Mouse (Mus musculus) heart, embryonic 13.5 days (tissue): ENCODE measurements around the gene Chd9. TPM values are rescaled to one million over a fixed set of nuclear protein-coding genes. Genes with fewer than 3 reads are reported as not detected.

Source experiments
- ATAC-seq: fragments of 200-750 bp; cut with Nextera tagmentation; 2 replicates; pipeline ENCODE4 v1.8.0; 2017; ENCODE audit warnings: moderate TSS enrichment; ENCODE audit not compliant: insufficient number of reproducible peaks, low FRiP score, low TSS enrichment; ENCODE audit errors: extremely low read depth
- H3K27ac ChIP-seq: fragments of 300-500 bp; sonication (generic); replicated peaks from 2 replicates; pipeline ENCODE4 v1.5.1; 2015; ENCODE audit warnings: moderate library complexity, mild to moderate bottlenecking, inconsistent platforms
- H3K27me3 ChIP-seq: fragments of 300-500 bp; sonication (generic); replicated peaks from 2 replicates; pipeline ENCODE4 v1.6.1; 2015; ENCODE audit warnings: mild to moderate bottlenecking, inconsistent platforms
- H3K36me3 ChIP-seq: fragments of 300-500 bp; sonication (generic); 2 replicates; pipeline ENCODE4 v1.6.1; 2015; ENCODE audit warnings: mild to moderate bottlenecking, inconsistent platforms
- H3K4me1 ChIP-seq: fragments of 300-500 bp; sonication (generic); 2 replicates; pipeline ENCODE4 v1.6.1; 2015; ENCODE audit warnings: inconsistent platforms
- H3K4me2 ChIP-seq: fragments of 300-500 bp; sonication (generic); 2 replicates; pipeline ENCODE4 v1.6.1; 2015; ENCODE audit warnings: inconsistent platforms, mild to moderate bottlenecking, moderate library complexity
- H3K4me3 ChIP-seq: fragments of 300-500 bp; sonication (generic); 2 replicates; pipeline ENCODE4 v1.5.1; 2015; ENCODE audit warnings: moderate library complexity, mild to moderate bottlenecking, inconsistent platforms
- H3K9ac ChIP-seq: fragments of 300-500 bp; sonication (generic); 2 replicates; pipeline ENCODE4 v1.6.1; 2015; ENCODE audit warnings: inconsistent platforms, mild to moderate bottlenecking, moderate library complexity
- H3K9me3 ChIP-seq: fragments of 300-500 bp; sonication (generic); 2 replicates; pipeline ENCODE4 v1.6.1; 2016; ENCODE audit warnings: inconsistent platforms
- WGBS: fragments of 180-500 bp; shearing (Covaris S2); methylation state at CpG from one replicate; pipeline ENCODE4 v1.1.7; 2015; ENCODE audit warnings: mixed read lengths; 5-methylcytosine and 5-hydroxymethylcytosine counted together
- polyA plus RNA-seq: library from polyadenylated mRNA; unstranded; fragments of >200 nt; fragmentation: Nextera tagmentation; extraction: Ambion mirVana; gene quantifications from 2 replicates; pipeline ENCODE4 v1.2.1, GENCODE M21; 2015

Chd9 gene
- polyA plus RNA-seq, 1 experiment from 2014 or later = 42.3 TPM

DNA sequence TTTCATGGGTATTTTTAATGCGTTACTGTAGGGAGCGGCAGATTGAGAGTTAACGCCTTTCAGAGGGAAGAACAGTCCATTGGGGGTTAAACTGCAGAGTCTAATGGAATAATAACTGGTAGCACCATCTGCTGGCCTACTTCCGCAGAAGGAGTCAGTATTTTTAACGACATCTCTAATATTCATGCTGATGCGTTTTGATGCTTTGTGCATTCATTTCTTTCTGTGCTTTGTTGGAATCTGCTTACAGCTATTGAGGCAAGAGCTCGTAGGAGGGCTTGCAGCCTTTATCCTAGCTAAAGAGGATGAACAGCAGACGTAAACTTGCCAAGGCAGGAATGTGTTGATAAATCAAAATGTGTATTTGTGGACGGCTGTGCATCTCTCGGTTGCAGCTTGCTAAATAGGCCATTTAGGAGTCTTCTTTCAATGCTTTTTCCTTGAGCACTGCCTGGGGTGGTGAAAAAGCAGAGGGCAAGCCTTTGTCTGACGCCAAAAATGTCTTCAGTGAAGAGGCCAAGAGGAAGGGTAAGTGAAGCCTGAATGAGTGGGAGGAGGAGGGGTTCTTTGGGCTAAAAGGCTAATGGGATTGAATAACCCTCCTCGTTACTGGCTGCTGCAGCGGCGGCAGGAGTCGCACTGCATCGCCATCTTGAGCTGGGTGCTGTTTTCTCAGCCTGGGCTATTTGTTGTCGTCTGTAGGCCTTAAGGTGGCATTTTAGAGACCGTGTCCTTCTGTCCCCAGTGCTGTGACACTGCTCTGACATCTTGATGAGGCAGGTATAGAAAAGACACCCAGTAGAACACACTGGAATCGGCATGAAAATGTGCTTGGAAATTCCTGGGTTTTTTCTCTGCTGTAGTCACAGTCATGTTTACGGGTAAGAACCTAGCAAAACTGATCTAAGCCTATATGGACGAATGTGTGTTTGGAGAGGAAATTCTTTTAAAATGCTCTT lies 126.9 kb downstream of the Chd9 start:
- Histone ChIP-seq H3K4me2 (peak overlapping the region; percentile 74), H3K4me1 (peaks cover 22% of the 10 kb centered on the region), H3K36me3 (0 out of 2 replicates have a peak, but pooled peaks cover 7% of the 10 kb centered on the region), H3K9me3 (no peaks in the 10 kb centered on the region), H3K27me3 (no peaks in the 10 kb centered on the region), H3K9ac (peak overlapping the region; percentile 88), H3K4me3 (peak overlapping the region; percentile 67), H3K27ac (peak overlapping the region; percentile 97)
- WGBS = 4% methylated on average over 21 of the region's 21 CpGs
- ATAC-seq = peak; percentile 76; the same call in 1 of the 2 replicates

DNA sequence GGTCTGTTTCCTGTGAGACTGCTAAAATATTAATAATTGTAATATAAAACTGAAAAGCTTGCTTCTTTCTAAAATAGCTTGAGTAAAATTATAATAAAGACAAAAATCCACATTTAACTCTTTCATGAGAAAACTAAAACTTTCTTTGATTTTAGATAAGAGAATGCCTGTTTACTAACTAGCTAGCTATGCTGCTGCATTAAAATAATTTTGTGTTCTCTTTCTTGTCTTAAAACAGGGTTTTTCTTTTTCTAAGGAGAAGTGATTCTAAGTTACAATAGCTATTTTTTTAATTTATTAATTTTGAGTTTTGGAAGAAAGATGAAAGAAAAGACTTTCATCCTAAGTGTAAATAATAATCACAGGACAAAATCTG lies 127.6 kb downstream of the Chd9 start:
- peak overlapping the region; percentile 74 for H3K4me2 ChIP-seq
- peak overlapping the region; percentile 88 for H3K9ac ChIP-seq
- peak overlapping the region; percentile 97 for H3K27ac ChIP-seq
- peak overlapping the region; percentile 67 for H3K4me3 ChIP-seq
- no peaks in the 10 kb centered on the region for H3K27me3 ChIP-seq
- no peak for ATAC-seq
- no peaks in the 10 kb centered on the region for H3K9me3 ChIP-seq
- H3K4me1 ChIP-seq = peaks cover 23% of the 10 kb centered on the region
- peaks cover 13% of the 10 kb centered on the region; the same call in 1 of the 2 replicates for H3K36me3 ChIP-seq

- Histone ChIP-seq H3K4me1 (peaks cover 27% of the 10 kb centered on the region), H3K9me3 (no peaks in the 10 kb centered on the region), H3K27me3 (no peaks in the 10 kb centered on the region), H3K4me2 (peak overlapping the region; percentile 70), H3K36me3 (peaks cover 14% of the 10 kb centered on the region; the same call in 1 of the 2 replicates), H3K4me3 (peak overlapping the region; percentile 40), H3K27ac (no peak overlapping the region), H3K9ac (peak overlapping the region; percentile 70)
- 82% methylated on average over 9 of the region's 9 CpGs for WGBS
- no peak for ATAC-seq
Observed at GRCm38 (mm10) chr8:90956390-90956789, 128.2 kb downstream of the Chd9 start.

GRCm38 (mm10) chr8:90957711-90958110 lies 129.6 kb downstream of the Chd9 start:
- no peaks in the 10 kb centered on the region for H3K27me3 ChIP-seq
- no peaks in the 10 kb centered on the region for H3K9me3 ChIP-seq
- H3K4me1 ChIP-seq = peaks cover 30% of the 10 kb centered on the region
- no peak overlapping the region for H3K4me3 ChIP-seq
- ATAC-seq = no peak
- H3K9ac ChIP-seq = no peak overlapping the region
- H3K27ac ChIP-seq = no peak overlapping the region
- peaks cover 14% of the 10 kb centered on the region; the same call in 1 of the 2 replicates for H3K36me3 ChIP-seq
- peak overlapping the region; percentile 70 for H3K4me2 ChIP-seq

- no peak overlapping the region for H3K9ac ChIP-seq
- no peak overlapping the region for H3K4me3 ChIP-seq
- peaks cover 14% of the 10 kb centered on the region; the same call in 1 of the 2 replicates for H3K36me3 ChIP-seq
- 80% methylated on average over 4 of the region's 4 CpGs for WGBS
- ATAC-seq = no peak
- H3K27ac ChIP-seq = no peak overlapping the region
- H3K9me3 ChIP-seq = no peaks in the 10 kb centered on the region
- H3K4me2 ChIP-seq = no peak overlapping the region
- no peaks in the 10 kb centered on the region for H3K27me3 ChIP-seq
- peaks cover 30% of the 10 kb centered on the region for H3K4me1 ChIP-seq
Observed at GRCm38 (mm10) chr8:90959721-90960120, 131.6 kb downstream of the Chd9 start.

DNA sequence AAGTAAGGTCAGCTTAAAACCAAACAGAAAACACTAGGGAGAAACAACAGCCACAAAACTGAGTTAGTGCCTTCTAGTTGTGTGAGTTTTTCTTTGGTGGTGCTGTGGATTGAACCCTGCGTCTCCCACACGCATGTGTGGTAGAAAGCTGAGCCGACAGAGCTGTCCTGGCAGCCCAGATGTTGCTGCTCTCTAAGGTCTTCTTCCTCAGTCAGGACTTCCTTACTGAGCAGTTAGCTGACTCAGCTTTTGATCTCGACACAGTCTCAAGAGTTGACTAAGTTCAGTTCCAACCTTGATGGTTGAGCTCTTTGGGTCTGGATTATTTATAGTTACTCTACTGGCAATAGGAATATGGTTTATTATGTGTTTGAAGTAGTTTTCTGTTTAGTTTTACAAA lies 133.5 kb downstream of the Chd9 start:
- no peak overlapping the region for H3K4me2 ChIP-seq
- H3K27ac ChIP-seq = no peak overlapping the region
- H3K36me3 ChIP-seq = peaks cover 14% of the 10 kb centered on the region; the same call in 1 of the 2 replicates
- no peaks in the 10 kb centered on the region for H3K27me3 ChIP-seq
- H3K4me3 ChIP-seq = no peak overlapping the region
- no peak overlapping the region for H3K9ac ChIP-seq
- 65% methylated on average over 4 of the region's 4 CpGs for WGBS
- H3K9me3 ChIP-seq = no peaks in the 10 kb centered on the region
- no peak for ATAC-seq
- peaks cover 23% of the 10 kb centered on the region for H3K4me1 ChIP-seq

DNA sequence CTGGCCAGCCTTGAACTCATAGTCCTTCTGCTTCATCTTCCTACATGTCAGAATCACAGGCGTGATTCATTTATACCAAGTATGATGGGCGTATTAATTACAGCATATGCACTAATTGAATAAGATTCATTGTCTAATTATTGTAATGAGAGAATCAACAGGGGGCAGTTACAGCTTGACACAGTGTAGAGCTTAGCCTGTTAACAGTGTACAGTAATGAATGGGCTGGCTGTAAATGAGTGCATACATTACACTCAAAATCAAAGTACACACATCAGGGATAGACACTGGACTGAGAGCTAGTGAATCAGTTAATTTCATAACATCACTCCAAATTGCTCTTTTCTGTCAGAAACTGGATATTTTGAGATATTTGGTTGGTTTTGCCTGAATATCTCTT lies 135.9 kb downstream of the Chd9 start:
- ATAC-seq = no peak
- Histone ChIP-seq H3K27ac (no peak overlapping the region), H3K27me3 (no peaks in the 10 kb centered on the region), H3K9me3 (no peaks in the 10 kb centered on the region), H3K9ac (no peak overlapping the region), H3K4me2 (no peak overlapping the region), H3K4me1 (peaks cover 8% of the 10 kb centered on the region), H3K36me3 (peaks cover 26% of the 10 kb centered on the region), H3K4me3 (no peak overlapping the region)
- 88% methylated on average over 2 of the region's 2 CpGs for WGBS

- Histone ChIP-seq H3K36me3 (peaks cover 18% of the 10 kb centered on the region), H3K4me2 (no peak overlapping the region), H3K27ac (no peak overlapping the region), H3K9me3 (no peaks in the 10 kb centered on the region), H3K9ac (no peak overlapping the region), H3K4me1 (peaks cover 8% of the 10 kb centered on the region), H3K4me3 (no peak overlapping the region), H3K27me3 (no peaks in the 10 kb centered on the region)
- no peak for ATAC-seq
- 80% methylated on average over 9 of the region's 9 CpGs for WGBS
Observed at GRCm38 (mm10) chr8:90965467-90966170, 137.5 kb downstream of the Chd9 start.

DNA sequence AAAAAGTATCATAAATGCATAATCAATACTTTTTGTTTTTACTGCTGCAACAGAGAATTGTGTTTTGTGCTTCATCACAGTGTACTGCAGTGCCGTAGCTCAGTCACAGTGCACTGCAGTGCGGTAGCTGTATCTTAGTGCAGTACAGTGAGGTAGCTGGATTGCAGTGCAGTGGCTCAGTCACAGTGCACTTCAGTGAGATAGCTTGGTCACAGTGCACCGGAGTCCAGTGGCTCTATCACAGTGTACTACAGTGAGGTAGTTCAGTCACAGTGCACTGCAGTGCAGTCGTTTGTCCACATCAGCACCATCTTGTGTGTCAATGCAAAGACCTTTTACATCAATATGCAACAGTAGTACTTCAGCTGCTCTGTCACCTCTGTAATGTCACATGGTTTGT lies 140.2 kb downstream of the Chd9 start:
- H3K9me3 ChIP-seq = no peaks in the 10 kb centered on the region

GRCm38 (mm10) chr8:90976960-90977371 lies 148.8 kb downstream of the Chd9 start:
- H3K27ac ChIP-seq = no peak overlapping the region
- H3K9me3 ChIP-seq = no peaks in the 10 kb centered on the region
- ATAC-seq = no peak
- no peaks in the 10 kb centered on the region for H3K4me1 ChIP-seq
- no peak overlapping the region for H3K9ac ChIP-seq
- no peak overlapping the region for H3K4me2 ChIP-seq
- 70% methylated on average over 8 of the region's 8 CpGs for WGBS
- no peaks in the 10 kb centered on the region for H3K27me3 ChIP-seq
- H3K4me3 ChIP-seq = no peak overlapping the region
- H3K36me3 ChIP-seq = peaks cover 68% of the 10 kb centered on the region

More for the DNA sequence above, 140.2 kb downstream of the Chd9 start:
- no peak for ATAC-seq
- Histone ChIP-seq H3K4me2 (no peak overlapping the region), H3K9ac (no peak overlapping the region), H3K36me3 (peaks cover 26% of the 10 kb centered on the region), H3K4me1 (no peaks in the 10 kb centered on the region), H3K27me3 (no peaks in the 10 kb centered on the region), H3K4me3 (no peak overlapping the region), H3K27ac (no peak overlapping the region)
- WGBS = 90% methylated on average over 4 of the region's 4 CpGs

DNA sequence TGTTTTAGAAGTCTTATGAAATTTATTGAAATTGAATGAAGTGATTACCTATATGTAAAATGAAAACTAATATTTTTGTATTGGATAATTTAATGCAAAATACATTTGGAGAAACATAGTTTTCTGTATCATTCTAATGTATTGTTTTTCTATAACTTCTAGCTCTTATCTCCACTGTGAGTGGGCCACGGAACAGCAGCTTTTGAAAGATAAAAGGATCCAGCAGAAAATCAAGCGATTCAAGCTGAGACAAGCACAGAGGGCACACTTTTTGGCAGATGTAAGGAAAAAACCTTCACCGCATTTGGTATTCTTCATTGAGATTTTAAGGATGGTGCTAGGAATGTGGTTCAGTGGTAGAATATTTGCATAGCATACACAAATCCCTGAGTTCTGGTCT lies 150.6 kb downstream of the Chd9 start:
- H3K9me3 ChIP-seq = no peaks in the 10 kb centered on the region
- H3K4me1 ChIP-seq = no peaks in the 10 kb centered on the region
- no peaks in the 10 kb centered on the region for H3K27me3 ChIP-seq
- no peak overlapping the region for H3K4me3 ChIP-seq
- no peak overlapping the region for H3K9ac ChIP-seq
- no peak overlapping the region for H3K27ac ChIP-seq
- ATAC-seq = no peak
- H3K4me2 ChIP-seq = no peak overlapping the region
- WGBS = 76% methylated on average over 3 of the region's 3 CpGs
- peaks cover 72% of the 10 kb centered on the region for H3K36me3 ChIP-seq
